Mouse (Mus musculus): ENCODE data around the gene Shisa7. TPM values are rescaled to one million over a fixed set of nuclear protein-coding genes. Genes with fewer than 3 reads are reported as not detected.

Shisa7 gene
- polyA plus RNA-seq, 1 experiment = not detected

- no peak for TF ChIP-seq GATA1 (IDR thresholded peaks at IDR 0.05; ENCODE audit: low read length)
These were observed 31.2 kb downstream of the Shisa7 start for GRCm38 (mm10) chr7:4813105-4813791.

GRCm38 (mm10) chr7:4812303-4813104, 32.0 kb downstream of the Shisa7 start, which contains the start of gene Ube2s:
TSS of gene Ube2s (minus strand) at chr7:4812590.
- TF ChIP-seq GATA1 (IDR thresholded peaks at IDR 0.05; ENCODE audit: low read length) = no peak

- no peak for TF ChIP-seq GATA1 (IDR thresholded peaks at IDR 0.05; ENCODE audit: low read length)
These were observed 32.6 kb downstream of the Shisa7 start for GRCm38 (mm10) chr7:4811842-4812302.

DNA sequence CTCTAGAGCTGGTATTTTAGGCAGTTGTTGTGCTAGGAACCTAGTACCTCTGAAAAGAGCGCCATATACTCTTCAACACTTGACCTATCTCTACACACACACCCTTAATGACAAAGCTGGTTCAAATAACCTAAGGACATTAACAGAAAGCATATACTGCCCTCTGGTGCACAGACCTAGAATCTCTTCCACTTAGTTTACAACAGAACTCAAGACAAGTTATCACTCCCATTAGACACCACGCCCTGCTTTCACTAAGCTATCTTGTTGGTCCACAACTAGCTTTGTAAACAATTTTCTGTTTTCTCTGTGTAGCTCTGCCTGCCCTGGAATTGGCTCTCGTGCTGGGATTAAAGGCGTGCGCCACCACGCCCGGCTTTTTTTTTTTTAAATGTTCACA, 37.8 kb downstream of the Shisa7 start:
- TF ChIP-seq GATA1 (IDR thresholded peaks at IDR 0.05; ENCODE audit: low read length) = no peak

DNA sequence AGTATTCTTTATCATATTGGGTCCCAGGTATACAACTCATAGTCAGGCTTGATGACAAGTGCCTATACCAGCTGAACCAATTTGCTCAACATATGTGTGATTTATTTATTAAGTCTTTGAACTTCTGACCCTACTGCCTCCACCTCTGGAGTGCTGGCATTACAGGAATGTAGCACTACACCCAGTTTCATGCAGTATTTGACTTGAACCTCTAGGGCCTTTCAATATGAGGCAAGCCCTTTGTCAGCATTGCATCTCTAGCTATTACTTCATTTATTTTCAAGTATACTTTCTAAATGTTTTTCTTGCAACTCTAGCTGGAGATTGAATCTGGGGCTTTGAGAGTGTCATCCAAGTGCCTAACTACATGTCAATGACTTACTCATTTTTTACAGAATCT, 42.2 kb downstream of the Shisa7 start:
- no peak for TF ChIP-seq GATA1 (IDR thresholded peaks at IDR 0.05; ENCODE audit: low read length)

GRCm38 (mm10) chr7:4795767-4796433, 48.6 kb downstream of the Shisa7 start:
- no peak for TF ChIP-seq GATA1 (IDR thresholded peaks at IDR 0.05; ENCODE audit: low read length)

- TF ChIP-seq GATA1 (IDR thresholded peaks at IDR 0.05; ENCODE audit: low read length) = no peak
These were observed 49.8 kb downstream of the Shisa7 start for GRCm38 (mm10) chr7:4794631-4795168.

DNA sequence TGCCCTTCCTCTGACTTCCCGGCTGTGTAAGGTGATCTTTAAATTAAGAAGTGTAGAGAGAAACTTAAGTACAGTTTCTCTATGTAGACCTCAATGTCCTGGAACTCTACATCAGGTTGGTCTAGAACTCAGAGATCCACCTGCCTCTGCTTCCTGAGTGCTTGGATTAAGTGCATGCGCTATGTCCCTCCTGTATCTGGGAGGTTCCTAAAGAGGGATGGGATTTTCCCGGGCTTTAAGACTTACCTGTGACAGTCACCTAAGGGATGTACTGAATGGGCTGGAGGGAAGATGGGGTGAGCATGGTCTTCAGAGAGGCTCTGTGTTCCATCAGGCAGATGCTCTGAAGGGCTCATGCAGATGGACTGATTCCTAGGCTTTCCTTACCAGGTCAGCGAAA, 50.8 kb downstream of the Shisa7 start:
- TF ChIP-seq GATA1 (IDR thresholded peaks at IDR 0.05; ENCODE audit: low read length) = no peak

GRCm38 (mm10) chr7:4792278-4793212, 52.0 kb downstream of the Shisa7 start, which contains the start of gene Rpl28:
TSS of gene Rpl28 (plus strand) at chr7:4792874.
- no peak for TF ChIP-seq GATA1 (IDR thresholded peaks at IDR 0.05; ENCODE audit: low read length)

- TF ChIP-seq GATA1 (IDR thresholded peaks at IDR 0.05; ENCODE audit: low read length) = no peak
These were observed 55.0 kb downstream of the Shisa7 start, which contains the start of gene Tmem238 for GRCm38 (mm10) chr7:4789436-4789935. TSS of gene Tmem238 (minus strand) at chr7:4789656.

DNA sequence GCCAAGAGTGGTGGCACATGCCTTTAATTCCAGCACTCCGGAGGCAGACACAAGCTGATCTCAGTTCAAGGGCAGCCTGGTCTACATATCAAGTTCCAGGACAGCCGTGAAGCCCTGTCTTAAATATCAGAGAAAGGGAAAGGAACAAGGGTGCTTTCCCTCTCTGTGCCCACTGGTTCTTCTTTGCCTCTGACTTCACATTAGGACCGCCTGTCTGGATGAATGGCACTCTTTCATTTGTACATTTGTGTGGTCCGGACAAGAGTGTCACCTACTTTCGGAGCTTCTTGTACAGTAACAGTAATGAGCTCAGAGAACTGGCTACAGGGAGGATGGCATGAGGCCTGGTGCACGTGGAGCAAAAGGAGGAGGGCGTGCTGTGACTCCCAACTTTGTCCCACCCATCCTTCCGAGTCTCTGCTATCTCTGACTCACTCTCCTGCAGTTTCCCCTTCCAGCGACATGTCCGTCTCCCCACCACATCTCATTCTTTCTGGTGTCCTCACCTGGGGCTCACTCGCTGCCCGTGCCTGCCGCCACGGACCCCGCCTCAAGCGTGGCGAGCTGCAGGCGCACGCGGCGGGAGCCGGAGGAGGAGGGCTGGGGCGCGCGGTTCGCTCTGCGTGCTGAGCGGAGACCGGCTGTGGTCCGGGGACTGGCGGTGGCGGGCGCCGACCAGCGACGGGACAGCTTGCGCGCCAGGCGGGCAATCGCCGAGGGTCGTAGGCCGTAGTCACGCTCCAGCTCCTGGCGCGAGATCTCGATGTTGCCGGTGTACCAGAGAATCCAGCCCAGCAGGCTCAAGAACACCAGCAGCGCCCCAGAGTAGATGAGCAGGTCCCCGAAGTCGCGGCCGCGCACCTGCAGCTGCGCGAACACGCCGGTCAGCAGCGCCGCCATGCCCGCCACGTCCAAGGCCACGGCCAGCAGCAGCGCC, 55.7 kb downstream of the Shisa7 start:
- no peak for TF ChIP-seq GATA1 (IDR thresholded peaks at IDR 0.05; ENCODE audit: low read length)

DNA sequence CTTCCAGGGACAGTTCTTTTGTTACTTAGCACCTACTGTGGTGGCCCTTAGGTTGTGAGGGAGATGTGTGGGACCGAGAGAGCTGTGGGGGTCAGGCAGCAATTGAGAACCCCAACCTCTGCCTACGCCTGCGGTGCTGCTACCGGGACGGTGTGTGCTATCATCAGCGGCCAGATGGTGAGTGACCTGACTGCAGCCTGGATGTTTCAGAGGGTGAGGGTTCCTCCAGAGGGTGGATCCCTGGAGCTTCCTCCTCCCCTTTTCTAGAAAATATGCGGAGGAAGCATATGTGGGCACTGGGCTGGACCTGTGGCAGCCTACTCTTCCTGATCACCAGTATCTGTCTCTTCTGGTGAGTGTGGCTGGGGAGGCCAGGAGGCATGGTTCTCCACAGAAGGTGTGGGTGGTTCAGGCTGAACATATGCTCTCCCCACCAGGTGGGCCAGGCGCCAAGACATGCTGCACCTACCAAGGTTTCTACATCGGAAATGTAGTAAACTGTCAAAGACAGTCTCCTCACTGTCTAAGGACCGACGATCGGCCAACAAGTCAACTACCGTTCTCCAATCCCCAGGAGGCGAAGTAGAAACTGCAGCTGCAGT, 60.7 kb downstream of the Shisa7 start:
- no peak for TF ChIP-seq GATA1 (IDR thresholded peaks at IDR 0.05; ENCODE audit: low read length)

DNA sequence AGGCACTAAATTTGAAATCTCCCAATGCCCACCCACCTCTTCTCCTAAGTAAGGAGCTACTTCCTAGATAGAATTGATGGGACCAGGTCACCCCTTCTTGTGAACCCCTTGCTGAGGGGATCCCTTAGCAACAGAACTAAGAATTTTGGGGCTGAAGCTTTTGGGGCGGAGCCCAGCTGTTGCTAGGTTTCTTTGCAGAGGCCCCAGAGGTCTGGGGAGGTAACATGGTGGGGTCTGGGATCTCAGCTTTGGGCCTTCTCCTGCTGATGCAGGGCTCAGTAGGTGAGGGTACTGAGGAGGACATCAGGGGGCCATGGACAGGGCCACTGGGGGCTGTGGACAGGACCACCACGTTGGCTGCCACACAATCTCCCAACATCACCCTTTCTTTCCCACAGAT, 61.7 kb downstream of the Shisa7 start, which contains the start of the genes Il11 and Tmem190:
Gene Il11, minus strand, starts transcription at position 101 of the 400 bp plus-strand sequence.
Gene Tmem190, plus strand, starts transcription at position 179 of the 400 bp plus-strand sequence.
- TF ChIP-seq GATA1 (IDR thresholded peaks at IDR 0.05; ENCODE audit: low read length) = no peak

All from G1E-ER4 (cell line).